In the genomic region with DNA sequence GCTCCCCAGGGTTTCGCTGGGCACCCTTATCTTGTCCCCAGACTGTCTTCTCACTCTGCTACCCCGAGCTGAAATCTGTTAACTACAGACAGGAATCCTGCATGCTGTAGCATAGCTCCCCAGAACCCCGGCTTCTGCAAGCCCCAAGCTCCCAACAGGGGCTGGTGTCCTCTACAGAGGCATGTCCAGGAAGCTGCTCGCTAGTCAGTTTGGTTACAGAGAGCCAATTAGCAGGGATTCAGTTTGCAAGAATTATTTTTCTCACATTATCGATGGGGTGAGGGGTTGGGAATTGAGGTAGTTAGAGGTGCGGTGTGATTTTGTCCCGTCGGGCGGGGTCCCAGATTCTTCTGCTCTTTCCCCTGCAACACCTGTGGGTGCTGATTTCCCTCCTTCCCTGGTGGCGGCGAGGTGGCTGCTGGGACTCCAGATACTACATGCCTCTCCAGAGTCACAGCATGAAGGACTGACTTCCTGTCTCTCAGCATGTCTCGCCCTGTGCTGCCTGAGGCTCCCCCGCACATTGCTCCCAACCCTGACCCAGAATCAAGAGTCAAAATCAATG, we compare ENCODE assay signal across 7 mouse cellular contexts. TPM values are rescaled to one million over a fixed set of nuclear protein-coding genes. Genes with fewer than 3 reads are reported as not detected.
DNase-seq lines count a peak whose midpoint lies in the region; ATAC-seq lines count a peak whose summit lies in the region.

No protein-coding gene starts in this region.

- peak overlapping the region; percentile 70 for H3K9ac ChIP-seq in forebrain, embryonic 16.5 days (replicated peaks; ENCODE audit: low read depth, low read length)
- peak overlapping the region; percentile 91 for H3K9ac ChIP-seq in kidney, embryonic 16.5 days (replicated peaks; ENCODE audit: low read length)

- 17% methylated on average over 13 of the region's 13 CpGs for WGBS in forebrain, embryonic 16.5 days
- WGBS in kidney, embryonic 16.5 days, result 12% methylated on average over 13 of the region's 13 CpGs

- H3K4me3 ChIP-seq in forebrain, embryonic 16.5 days (replicated peaks; ENCODE audit: low read length), result peak overlapping the region; percentile 54
- H3K4me3 ChIP-seq in kidney, embryonic 16.5 days (ENCODE audit: low read length), result peak overlapping the region; percentile 57

- peak; percentile 12 for ATAC-seq in CD4-positive, CD25-positive, alpha-beta regulatory T cell, adult 4 months
- ATAC-seq in forebrain, embryonic 16.5 days, result peak; percentile 4; the same call in 1 of the 2 replicates
- peak; percentile 32; the same call in 1 of the 2 replicates for ATAC-seq in kidney, embryonic 16.5 days (ENCODE audit: low FRiP score, low TSS enrichment)

- H3K27ac ChIP-seq in forebrain, embryonic 16.5 days (ENCODE audit: low read length), result peak overlapping the region; percentile 97
- peak overlapping the region; percentile 99 for H3K27ac ChIP-seq in kidney, embryonic 16.5 days (ENCODE audit: low read length)

- H3K4me2 ChIP-seq in forebrain, embryonic 16.5 days (ENCODE audit: low read length), result peak overlapping the region; percentile 75
- H3K4me2 ChIP-seq in kidney, embryonic 16.5 days (replicated peaks; ENCODE audit: low read depth, low read length), result peak overlapping the region; percentile 65

- no peaks in the 10 kb centered on the region for H3K9me3 ChIP-seq in forebrain, embryonic 16.5 days (ENCODE audit: control insufficient read depth, low read length)
- H3K9me3 ChIP-seq in kidney, embryonic 16.5 days (ENCODE audit: low read length), result no peaks in the 10 kb centered on the region

- peaks cover 20% of the 10 kb centered on the region for H3K4me1 ChIP-seq in forebrain, embryonic 16.5 days (replicated peaks; ENCODE audit: control insufficient read depth, insufficient read depth, low read length)
- peaks cover 23% of the 10 kb centered on the region for H3K4me1 ChIP-seq in kidney, embryonic 16.5 days (ENCODE audit: insufficient read depth, low read length)

- no peaks in the 10 kb centered on the region for H3K36me3 ChIP-seq in forebrain, embryonic 16.5 days (ENCODE audit: control insufficient read depth, insufficient read depth)
- H3K36me3 ChIP-seq in kidney, embryonic 16.5 days (ENCODE audit: insufficient read depth, low read length), result no peaks in the 10 kb centered on the region

- no peaks in the 10 kb centered on the region for H3K27me3 ChIP-seq in forebrain, embryonic 16.5 days (replicated peaks; ENCODE audit: control insufficient read depth, insufficient read depth, low read length)
- H3K27me3 ChIP-seq in kidney, embryonic 16.5 days (ENCODE audit: insufficient read depth, low read length), result no peaks in the 10 kb centered on the region

- intact Hi-C loops in left cerebral cortex, postnatal 36 days (cut with DNase I), result no loop called here

- peak; percentile 48 for DNase-seq in A20 (ENCODE audit: low read depth, low spot score)
- DNase-seq in lung, postnatal 25 days (ENCODE audit: low spot score), result peak; percentile 48
- peak; percentile 46 to 66 for DNase-seq in thymus, adult 18-20 months
- DNase-seq in left cerebral cortex, postnatal 36 days (ENCODE audit: low spot score in 2 of 2), result no peak

RNA-seq across cellular contexts. Expression of a gene that starts 31.6 kb away (rescaled TPM):
- 1,000 to 10,000 TPM; 2,387 to 3,192 TPM for polyA plus RNA-seq in CD4-positive, CD25-positive, alpha-beta regulatory T cell, adult 4 months (2017; shearing (Covaris generic))
- polyA plus RNA-seq in forebrain, embryonic 16.5 days (2015; fragmentation: Nextera tagmentation; extraction: Ambion mirVana), result 4,159 and 4,175 TPM in 2 replicates
- 2,803 and 2,860 TPM in 2 replicates for polyA plus RNA-seq in kidney, embryonic 16.5 days (2015; fragmentation: Nextera tagmentation; extraction: Ambion mirVana)
- 1,000 to 10,000 TPM; 1,144 to 1,299 TPM for total RNA-seq in left cerebral cortex, postnatal 36 days (2021)

RNA-seq across cellular contexts. Expression of a gene that starts 44.6 kb away (rescaled TPM):
- under 1 TPM; 0.67 to 0.99 TPM for polyA plus RNA-seq in CD4-positive, CD25-positive, alpha-beta regulatory T cell, adult 4 months (2017; shearing (Covaris generic))
- polyA plus RNA-seq in forebrain, embryonic 16.5 days (2015; fragmentation: Nextera tagmentation; extraction: Ambion mirVana), result 1.3 and 1.5 TPM in 2 replicates
- 0.72 and 0.82 TPM in 2 replicates for polyA plus RNA-seq in kidney, embryonic 16.5 days (2015; fragmentation: Nextera tagmentation; extraction: Ambion mirVana)
- total RNA-seq in left cerebral cortex, postnatal 36 days (2021), result under 1 TPM; 0.25 to 0.72 TPM

Comparison
In these comparisons a context has a peak if more than half of its experiments do, and no peak if none do; other contexts are left out.
1. DNase-seq: peak in A20 (single experiment), lung, postnatal 25 days (single experiment) and thymus, adult 18-20 months (2 of 2); none in left cerebral cortex, postnatal 36 days (0 of 2).
2. Peak in every context shown above with its lines, with median percentiles within 50 percentile points of each other: ATAC-seq.